Mouse (Mus musculus) hindbrain, embryonic 15.5 days (tissue): ENCODE measurements around the gene Nr6a1. TPM values are rescaled to one million over a fixed set of nuclear protein-coding genes. Genes with fewer than 3 reads are reported as not detected.

ENCODE experiments used
- ATAC-seq: fragments of 200-750 bp; cut with Nextera tagmentation; 2 replicates; pipeline ENCODE4 v1.8.0; 2017; ENCODE audit warnings: low read depth, moderate number of reproducible peaks, moderate TSS enrichment; ENCODE audit not compliant: low FRiP score
- H3K27ac ChIP-seq: fragments of 300-500 bp; sonication (generic); replicated peaks from 2 replicates; pipeline ENCODE4 v1.5.1; 2015; ENCODE audit warnings: mild to moderate bottlenecking, inconsistent platforms
- H3K27me3 ChIP-seq: fragments of 300-500 bp; sonication (generic); 2 replicates; pipeline ENCODE4 v1.6.1; 2015; ENCODE audit warnings: control low read depth, inconsistent platforms
- H3K36me3 ChIP-seq: fragments of 300-500 bp; sonication (generic); 2 replicates; pipeline ENCODE4 v1.6.1; 2015; ENCODE audit warnings: control low read depth, inconsistent platforms
- H3K4me1 ChIP-seq: fragments of 300-500 bp; sonication (generic); replicated peaks from 2 replicates; pipeline ENCODE4 v1.6.1; 2015; ENCODE audit warnings: control low read depth, inconsistent platforms
- H3K4me2 ChIP-seq: fragments of 300-500 bp; sonication (generic); 2 replicates; pipeline ENCODE4 v1.6.1; 2015; ENCODE audit warnings: moderate library complexity, mild to moderate bottlenecking, inconsistent platforms
- H3K4me3 ChIP-seq: fragments of 300-500 bp; sonication (generic); 2 replicates; pipeline ENCODE4 v1.5.1; 2015; ENCODE audit warnings: mild to moderate bottlenecking, inconsistent platforms
- H3K9ac ChIP-seq: fragments of 300-500 bp; sonication (generic); 2 replicates; pipeline ENCODE4 v1.6.1; 2015; ENCODE audit warnings: inconsistent platforms
- H3K9me3 ChIP-seq: fragments of 300-500 bp; sonication (generic); 2 replicates; pipeline ENCODE4 v1.6.1; 2016; ENCODE audit warnings: control low read depth, inconsistent platforms
- WGBS: fragments of 180-500 bp; shearing (Covaris S2); methylation state at CpG from one replicate; pipeline ENCODE4 v1.1.7; 2015; 5-methylcytosine and 5-hydroxymethylcytosine counted together
- microRNA-seq: library from miRNA; unstranded; fragments of <30 nt; microRNA quantifications from one replicate; pipeline ENCODE4, GENCODE M21; 2016
- polyA plus RNA-seq: library from polyadenylated mRNA; unstranded; fragments of >200 nt; fragmentation: Nextera tagmentation; extraction: Ambion mirVana; gene quantifications from 2 replicates; pipeline ENCODE4 v1.2.1, GENCODE M21; 2015

The Nr6a1 gene
- polyA plus RNA-seq, 1 experiment from 2014 or later, result 2.1 TPM

DNA sequence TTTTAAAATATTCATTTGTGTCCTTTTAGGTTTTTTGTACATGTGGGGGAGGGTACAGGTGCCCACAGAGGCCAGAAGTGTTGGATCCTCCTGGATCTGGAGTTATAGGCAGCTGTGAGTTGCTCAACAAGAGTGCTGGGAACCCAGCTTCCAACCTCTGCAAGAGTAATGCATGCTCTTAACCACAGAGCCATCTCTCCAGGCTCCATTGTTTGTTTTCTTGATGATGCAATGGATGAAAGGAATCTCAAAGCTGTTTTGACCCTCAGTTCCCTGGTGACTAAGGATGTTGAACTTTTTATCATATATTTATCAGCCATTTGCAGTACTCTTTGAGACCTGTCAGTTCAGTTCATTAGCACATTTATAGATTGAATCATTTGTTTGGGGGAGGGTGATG is 248.5 kb downstream of the Nr6a1 start:
- Histone ChIP-seq H3K4me1 (no peaks in the 10 kb centered on the region), H3K9ac (no peak overlapping the region), H3K4me3 (no peak overlapping the region), H3K9me3 (no peaks in the 10 kb centered on the region), H3K4me2 (no peak overlapping the region), H3K27ac (no peak overlapping the region), H3K27me3 (no peaks in the 10 kb centered on the region), H3K36me3 (no peaks in the 10 kb centered on the region)
- ATAC-seq, result no peak

- ATAC-seq, result no peak
- WGBS, result 60% methylated on average over 9 of the region's 9 CpGs
These were observed 252.0 kb downstream of the Nr6a1 start for GRCm38 (mm10) chr2:38675366-38675969.

More at GRCm38 (mm10) chr2:38675366-38675969, 252.0 kb downstream of the Nr6a1 start:
- Histone ChIP-seq H3K4me2 (no peak overlapping the region), H3K36me3 (no peaks in the 10 kb centered on the region), H3K4me1 (no peaks in the 10 kb centered on the region), H3K9ac (no peak overlapping the region), H3K27ac (no peak overlapping the region), H3K27me3 (no peaks in the 10 kb centered on the region), H3K4me3 (no peak overlapping the region), H3K9me3 (no peaks in the 10 kb centered on the region)

Small RNA genes within 50 kb of the gene (microRNA-seq; reads per million reads assigned to microRNA genes)
- gene Mir181a-2 (168 reads per million, percentile 58 among the genes with 10 or more reads in this experiment), gene Mir181b-2 (1,906 reads per million, percentile 83 among the genes with 10 or more reads in this experiment)

Other genes starting within 250 kb of the Nr6a1 start
- 0.05 TPM in 1 of 2 replicates, not detected in the other for gene Nr5a1, start 213.1 kb downstream of the Nr6a1 start, polyA plus RNA-seq
- gene Olfml2a, start 4.3 kb upstream of the Nr6a1 start, polyA plus RNA-seq, result 4.7 and 7.3 TPM in 2 replicates
- 1.8 and 2.1 TPM in 2 replicates for gene Wdr38, start 69.8 kb upstream of the Nr6a1 start, polyA plus RNA-seq
- 140 and 153 TPM in 2 replicates for gene Arpc5l, start 77.7 kb upstream of the Nr6a1 start, polyA plus RNA-seq
- 592 and 671 TPM in 2 replicates for gene Rpl35, start 77.9 kb upstream of the Nr6a1 start, polyA plus RNA-seq
- gene Golga1, start 137.9 kb upstream of the Nr6a1 start, polyA plus RNA-seq, result 28.9 and 30.3 TPM in 2 replicates